Mouse (Mus musculus): Measurements from ENCODE around the gene Bcar1.

Bcar1 gene

DNA sequence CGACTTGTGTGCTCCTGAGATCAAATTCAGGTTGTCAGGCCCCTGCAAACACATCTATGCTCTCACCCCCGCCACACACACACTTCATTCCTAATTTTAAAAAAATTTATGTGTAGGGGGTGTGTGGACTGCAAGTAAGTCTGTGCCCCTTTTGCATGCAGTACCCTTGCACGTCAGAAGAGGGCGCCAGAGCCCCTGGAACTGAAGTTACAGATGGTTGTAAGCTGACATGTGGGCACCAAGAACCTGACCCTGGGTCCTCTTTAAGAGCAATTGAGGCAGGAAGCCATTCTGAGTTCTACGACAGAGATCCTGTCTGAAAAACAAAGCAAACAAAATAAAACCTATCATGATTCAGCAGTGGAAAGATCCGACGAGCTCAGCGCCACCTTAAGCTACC, 67.4 kb downstream of the Bcar1 start:
- no peak for DNase-seq (ENCODE audit: low spot score)

DNA sequence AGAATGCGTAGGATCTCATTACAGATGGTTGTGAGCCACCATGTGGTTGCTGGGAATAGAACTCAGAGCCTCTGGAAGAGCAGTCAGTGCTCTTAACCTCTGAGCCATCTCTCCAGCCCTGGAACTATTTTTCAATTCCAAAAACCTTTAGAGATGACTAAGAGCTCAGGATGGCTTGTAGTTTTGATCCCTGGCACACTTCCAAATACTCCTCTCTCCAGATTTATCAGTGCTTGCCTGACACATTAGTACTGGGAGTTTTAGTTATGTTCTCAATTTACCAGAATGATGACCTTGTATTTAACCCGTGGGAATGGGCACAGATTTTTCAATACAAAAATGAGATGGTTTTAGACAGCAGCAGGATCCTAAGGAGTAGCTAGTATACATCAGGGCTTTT, 76.9 kb downstream of the Bcar1 start:
- no peak for DNase-seq (ENCODE audit: low spot score)

DNA sequence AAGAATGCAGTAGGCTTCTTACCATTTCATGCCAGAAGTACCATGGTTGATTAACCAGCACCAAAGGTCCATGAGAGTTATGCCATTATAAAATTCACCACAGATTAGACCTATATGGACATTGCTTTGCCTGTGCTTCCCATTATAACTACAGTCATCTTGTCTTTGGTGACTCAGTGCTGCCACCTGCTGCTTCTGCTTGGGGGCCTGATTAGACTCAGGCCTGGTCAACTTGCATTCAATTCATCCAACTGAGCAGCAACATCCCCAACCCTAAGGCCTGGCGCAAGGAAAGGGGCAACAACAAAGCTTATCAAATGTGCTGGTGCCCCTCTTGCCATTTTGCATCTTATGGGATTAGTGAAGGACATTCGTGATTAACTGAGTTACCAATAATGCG, 81.1 kb downstream of the Bcar1 start:
- DNase-seq (ENCODE audit: low spot score) = peak; percentile 81

All from urinary bladder, postnatal 25 days (tissue).